Mouse (Mus musculus): Measurements from ENCODE around the gene Kl.

DNA sequence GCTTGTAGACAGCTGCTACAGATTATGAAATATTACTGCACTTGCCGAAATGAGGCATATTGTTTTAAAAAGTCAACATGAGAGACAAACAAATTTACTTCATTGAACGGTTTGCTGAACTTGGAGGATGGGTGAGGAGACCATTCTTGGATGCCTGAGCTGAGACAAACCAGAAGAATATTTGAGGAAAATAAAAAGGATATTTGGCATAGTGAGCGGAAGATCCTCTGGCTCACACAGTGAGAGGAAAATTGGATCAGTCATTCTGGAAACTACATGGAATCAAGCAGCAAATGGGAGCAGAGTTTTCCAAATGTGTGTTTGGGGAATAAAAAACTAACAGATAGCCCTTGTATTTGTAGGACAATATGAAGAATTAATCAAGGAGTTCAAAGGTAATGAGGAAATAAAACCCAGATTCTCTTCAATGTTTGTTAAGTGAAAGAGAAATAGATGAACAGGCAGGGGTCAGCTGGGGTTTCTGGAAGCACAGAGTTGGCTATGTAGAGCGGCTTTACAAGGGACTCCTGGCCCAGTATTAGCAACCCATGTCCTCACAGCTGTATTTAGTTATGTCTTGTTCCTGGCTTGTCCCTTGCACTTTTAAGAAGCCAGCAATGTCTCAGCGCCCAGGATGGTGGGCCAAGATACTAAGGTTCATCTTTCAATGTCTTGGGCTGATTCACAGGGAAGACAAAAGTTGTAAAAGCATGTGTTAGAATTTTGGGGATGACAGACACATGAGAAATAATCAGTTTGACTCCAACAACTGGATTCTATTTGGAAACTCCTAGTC, 27.1 kb downstream of the Kl start:
- TF ChIP-seq GATA1 (IDR thresholded peaks at IDR 0.05; ENCODE audit: borderline replicate concordance, low read length) (no peak), FLI1 (IDR thresholded peaks at IDR 0.05; ENCODE audit: low read length) (no peak)

All from megakaryocyte, embryonic 14.5 days (primary cell).